Mouse (Mus musculus) midbrain, embryonic 10.5 days (tissue): Measurements from ENCODE around the gene Homer1. TPM values are rescaled to one million over a fixed set of nuclear protein-coding genes. Genes with fewer than 3 reads are reported as not detected.
A peak's percentile ranks its signal among the peaks of the same experiment; 100 is the strongest.

ENCODE experiments used
- DNase-seq: peaks from one replicate; pipeline ENCODE4 v3.0.0-alpha.2; 2017; ENCODE audit warnings: low spot score
- H3K27ac ChIP-seq: fragments of 300-500 bp; sonication (generic); replicated peaks from 2 replicates; pipeline ENCODE4 v1.5.1; 2016; ENCODE audit warnings: mild to moderate bottlenecking
- H3K27me3 ChIP-seq: fragments of 300-500 bp; sonication (generic); 2 replicates; pipeline ENCODE4 v1.6.1; 2016; ENCODE audit warnings: low read depth, mild to moderate bottlenecking; ENCODE audit not compliant: poor library complexity, severe bottlenecking
- H3K36me3 ChIP-seq: fragments of 300-500 bp; sonication (generic); 2 replicates; pipeline ENCODE4 v1.6.1; 2016; ENCODE audit warnings: mild to moderate bottlenecking, moderate library complexity
- H3K4me1 ChIP-seq: fragments of 300-500 bp; sonication (generic); 2 replicates; pipeline ENCODE4 v1.6.1; 2016
- H3K4me3 ChIP-seq: fragments of 300-500 bp; sonication (generic); 2 replicates; pipeline ENCODE4 v1.5.1; 2016; ENCODE audit warnings: mild to moderate bottlenecking, moderate library complexity
- H3K9me3 ChIP-seq: fragments of 300-500 bp; sonication (generic); replicated peaks from 2 replicates; pipeline ENCODE4 v1.6.1; 2016; ENCODE audit warnings: mild to moderate bottlenecking
- WGBS: fragments of 180-500 bp; shearing (Covaris S2); methylation state at CpG from one replicate; pipeline ENCODE4 v1.1.7; 2016; 5-methylcytosine and 5-hydroxymethylcytosine counted together
- polyA plus RNA-seq: library from polyadenylated mRNA; unstranded; fragments of >200 nt; fragmentation: Nextera tagmentation; extraction: Ambion mirVana; gene quantifications from 2 replicates; pipeline ENCODE4 v1.2.1, GENCODE M21; 2016

Gene Homer1
- polyA plus RNA-seq = 7.4 and 7.8 TPM in 2 replicates

DNA sequence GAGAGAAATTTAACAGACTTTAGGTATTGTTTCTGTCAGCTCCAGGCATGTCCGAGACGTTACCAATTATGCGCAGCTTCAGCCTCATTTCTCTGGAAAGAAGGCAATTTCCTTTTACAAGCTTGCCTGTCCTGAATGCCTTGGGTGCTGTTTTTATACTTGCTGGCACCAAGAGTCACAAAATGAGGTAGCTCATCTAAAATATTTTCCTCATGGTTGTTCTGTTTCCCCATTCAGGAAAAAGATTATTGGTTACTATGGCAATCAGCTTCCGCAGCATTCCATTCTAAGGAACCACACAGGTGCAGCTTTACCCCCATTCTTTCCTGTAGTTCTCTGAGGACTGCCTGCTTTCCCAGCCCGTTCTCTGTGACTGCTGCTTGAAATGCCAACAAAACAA is at the start of gene Homer1:
Gene Homer1 (plus strand): TSS at position 320 of the 400 bp plus-strand sequence.
- peaks cover 9% of the 10 kb centered on the region for H3K4me1 ChIP-seq
- H3K27ac ChIP-seq = no peak within 1 kb of the TSS
- H3K27me3 ChIP-seq = no peaks in the 10 kb centered on the region
- H3K4me3 ChIP-seq = no peak within 1 kb of the TSS
- no peaks in the 10 kb centered on the region for H3K9me3 ChIP-seq
- WGBS = 91% methylated on average over 5 of the region's 5 CpGs
- no peak for DNase-seq
- no peaks in the 10 kb centered on the region for H3K36me3 ChIP-seq

GRCm38 (mm10) chr13:93251732-93252131 is 47.7 kb upstream of the Homer1 start:
- Histone ChIP-seq H3K36me3 (no peaks in the 10 kb centered on the region), H3K4me3 (no peak overlapping the region), H3K27ac (no peak overlapping the region), H3K9me3 (no peaks in the 10 kb centered on the region), H3K4me1 (no peaks in the 10 kb centered on the region), H3K27me3 (no peaks in the 10 kb centered on the region)
- 85% methylated on average over 6 of the region's 6 CpGs for WGBS
- DNase-seq = no peak

- Histone ChIP-seq H3K36me3 (no peaks in the 10 kb centered on the region), H3K27me3 (no peaks in the 10 kb centered on the region), H3K9me3 (no peaks in the 10 kb centered on the region), H3K4me3 (no peak overlapping the region), H3K4me1 (no peaks in the 10 kb centered on the region), H3K27ac (no peak overlapping the region)
- DNase-seq = no peak
- 89% methylated on average over 10 of the region's 10 CpGs for WGBS
These were observed 47.3 kb upstream of the Homer1 start for GRCm38 (mm10) chr13:93252175-93252574.

DNA sequence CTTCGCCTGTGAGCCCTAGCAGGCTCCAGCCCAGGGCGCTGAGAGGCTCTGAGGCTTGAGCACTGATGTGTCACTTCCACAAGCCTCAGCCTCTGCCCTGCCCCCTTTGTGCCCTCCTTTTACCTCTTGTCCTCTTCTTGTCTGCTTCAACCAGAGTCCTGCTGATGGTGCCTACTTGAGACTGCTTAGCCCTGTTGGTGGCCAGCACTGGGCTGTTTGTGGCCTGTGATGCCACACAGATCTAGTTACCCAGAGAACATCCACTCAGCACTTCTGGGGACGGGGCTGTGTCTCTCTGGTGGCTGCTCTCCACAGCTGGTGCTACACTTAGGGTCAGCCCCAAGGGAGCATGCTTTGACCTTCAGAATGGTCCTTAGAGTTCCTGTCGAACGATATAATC is 46.5 kb upstream of the Homer1 start:
- Histone ChIP-seq H3K27me3 (no peaks in the 10 kb centered on the region), H3K36me3 (no peaks in the 10 kb centered on the region), H3K27ac (no peak overlapping the region), H3K4me3 (no peak overlapping the region), H3K4me1 (no peaks in the 10 kb centered on the region), H3K9me3 (no peaks in the 10 kb centered on the region)
- 83% methylated on average over 5 of the region's 5 CpGs for WGBS
- no peak for DNase-seq

DNA sequence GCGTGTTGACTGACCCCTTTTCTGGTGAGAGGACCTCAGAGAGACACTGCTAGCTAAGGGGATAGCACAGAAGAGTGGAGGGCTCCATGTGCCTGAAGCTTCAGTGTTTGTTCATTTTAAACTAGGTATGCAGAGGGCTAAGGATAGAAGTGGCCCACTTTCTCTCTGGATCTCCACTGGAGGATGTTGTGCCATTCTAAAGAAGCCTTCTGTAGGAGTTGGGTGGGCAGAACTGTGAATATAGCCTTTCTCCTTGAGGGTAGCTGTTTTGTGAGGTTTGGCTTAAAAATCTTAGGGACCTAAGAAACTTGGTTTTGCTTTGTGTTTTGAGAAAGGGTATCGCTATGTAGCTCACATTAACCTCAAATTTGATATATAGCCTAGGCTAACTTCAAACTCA is 32.3 kb upstream of the Homer1 start:
- 87% methylated on average over 2 of the region's 2 CpGs for WGBS
- Histone ChIP-seq H3K27me3 (no peaks in the 10 kb centered on the region), H3K27ac (no peak overlapping the region), H3K36me3 (no peaks in the 10 kb centered on the region), H3K4me3 (no peak overlapping the region), H3K4me1 (no peaks in the 10 kb centered on the region), H3K9me3 (peaks cover 4% of the 10 kb centered on the region; the same call in 1 of the 2 replicates)
- no peak for DNase-seq

DNA sequence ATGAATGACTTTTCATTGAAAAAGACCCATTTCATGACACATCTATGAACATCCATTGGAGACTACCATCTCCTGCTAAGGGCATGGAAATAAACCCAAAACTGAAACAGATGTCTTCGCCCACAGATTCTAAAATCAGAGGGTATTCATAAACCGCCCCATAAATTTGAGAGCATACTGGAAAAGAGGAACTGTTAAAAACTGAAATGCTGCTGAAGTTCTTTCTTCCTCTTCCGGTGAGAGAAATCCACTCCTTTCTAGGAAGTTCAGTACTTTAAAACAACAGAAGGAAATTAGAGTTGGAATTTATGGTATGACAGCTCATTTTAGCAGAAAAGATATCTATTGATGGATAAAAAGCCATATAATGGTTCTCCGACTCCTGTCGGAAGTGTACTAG is 1.1 kb downstream of the Homer1 start:
- DNase-seq = no peak
- Histone ChIP-seq H3K9me3 (no peaks in the 10 kb centered on the region), H3K36me3 (no peaks in the 10 kb centered on the region), H3K27me3 (no peaks in the 10 kb centered on the region), H3K27ac (no peak overlapping the region), H3K4me1 (peaks cover 18% of the 10 kb centered on the region), H3K4me3 (no peak overlapping the region)
- 87% methylated on average over 5 of the region's 5 CpGs for WGBS

- H3K27ac ChIP-seq = no peak overlapping the region
- peaks cover 23% of the 10 kb centered on the region for H3K4me1 ChIP-seq
- H3K9me3 ChIP-seq = no peaks in the 10 kb centered on the region
- 88% methylated on average over 2 of the region's 2 CpGs for WGBS
- no peak overlapping the region for H3K4me3 ChIP-seq
- no peak for DNase-seq
- no peaks in the 10 kb centered on the region for H3K27me3 ChIP-seq
- no peaks in the 10 kb centered on the region for H3K36me3 ChIP-seq
These were observed 1.6 kb downstream of the Homer1 start for GRCm38 (mm10) chr13:93301060-93301459.

- Histone ChIP-seq H3K9me3 (no peaks in the 10 kb centered on the region), H3K27ac (peak overlapping the region; percentile 95), H3K4me1 (peaks cover 42% of the 10 kb centered on the region), H3K36me3 (no peaks in the 10 kb centered on the region), H3K4me3 (peak overlapping the region; percentile 80), H3K27me3 (no peaks in the 10 kb centered on the region)
- 15% methylated on average over 19 of the region's 19 CpGs for WGBS
- no peak for DNase-seq
These were observed 3.6 kb downstream of the Homer1 start for GRCm38 (mm10) chr13:93302846-93303562.

DNA sequence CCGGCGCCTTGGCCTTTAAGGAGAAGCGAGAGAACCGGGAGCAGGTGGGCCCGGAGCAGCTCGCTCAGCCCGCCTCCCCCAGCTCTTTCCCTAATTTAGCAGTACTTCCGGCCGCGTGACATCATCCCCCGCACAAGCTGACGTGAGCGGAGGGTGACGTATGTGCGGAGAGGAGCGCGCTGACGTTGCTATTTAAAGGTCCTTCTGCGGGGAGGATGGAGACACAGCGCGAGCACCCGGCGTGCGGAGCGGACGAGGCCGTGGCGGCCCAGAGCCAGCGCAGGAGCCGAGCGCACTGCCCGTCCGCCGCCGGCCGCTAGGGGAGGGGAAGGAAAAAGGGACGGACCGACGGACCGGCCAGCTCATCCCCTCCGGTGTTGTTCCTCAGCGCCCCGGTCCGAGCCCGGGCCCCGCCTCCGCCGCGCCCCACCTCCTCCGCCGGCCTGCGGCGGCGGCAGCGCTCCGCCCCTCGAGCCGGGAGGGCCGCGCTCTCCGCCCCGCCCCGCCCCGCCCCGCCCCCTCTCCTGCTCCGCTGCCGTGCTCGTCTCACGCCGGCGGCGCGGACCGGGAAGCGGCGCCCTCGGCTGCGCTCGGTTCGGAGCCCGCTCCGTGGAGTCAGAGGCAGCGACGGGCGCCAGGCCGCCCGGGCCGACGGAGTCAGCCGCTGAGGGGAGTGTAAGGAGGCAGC is 4.3 kb downstream of the Homer1 start:
- Histone ChIP-seq H3K9me3 (no peaks in the 10 kb centered on the region), H3K4me1 (peaks cover 49% of the 10 kb centered on the region), H3K36me3 (no peaks in the 10 kb centered on the region), H3K4me3 (peak overlapping the region; percentile 80), H3K27ac (peak overlapping the region; percentile 95), H3K27me3 (no peaks in the 10 kb centered on the region)
- WGBS = under 1% methylated on average over 88 of the region's 90 CpGs
- DNase-seq = peak; percentile 95

- WGBS = under 1% methylated on average over 64 of the region's 64 CpGs
- Histone ChIP-seq H3K36me3 (no peaks in the 10 kb centered on the region), H3K4me1 (peaks cover 55% of the 10 kb centered on the region), H3K27me3 (no peaks in the 10 kb centered on the region), H3K27ac (peak overlapping the region; percentile 95), H3K9me3 (no peaks in the 10 kb centered on the region), H3K4me3 (peak overlapping the region; percentile 80)
- DNase-seq = no peak
These were observed 5.0 kb downstream of the Homer1 start for GRCm38 (mm10) chr13:93304251-93305001.

DNA sequence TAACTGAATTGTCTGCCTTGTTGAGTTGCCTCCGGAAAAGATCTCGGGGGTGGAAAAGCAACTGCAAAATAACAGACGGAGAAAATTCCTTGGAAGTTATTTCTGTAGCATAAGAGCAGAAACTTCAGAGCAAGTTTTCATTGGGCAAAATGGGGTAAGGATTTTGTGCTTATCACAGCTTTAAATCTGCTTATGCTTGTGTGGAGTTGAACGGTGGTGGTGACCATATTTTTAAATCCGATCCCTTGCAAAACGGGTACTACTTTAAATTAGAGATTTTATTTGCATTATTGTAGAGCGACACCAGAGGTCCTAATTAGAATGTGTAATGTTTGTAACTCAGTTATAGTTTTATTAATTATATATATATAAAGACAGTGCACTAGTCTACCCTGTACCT is 5.7 kb downstream of the Homer1 start:
- Histone ChIP-seq H3K4me1 (peaks cover 55% of the 10 kb centered on the region), H3K27me3 (no peaks in the 10 kb centered on the region), H3K4me3 (peak overlapping the region; percentile 80), H3K27ac (no peak overlapping the region; the same call in 1 of the 2 replicates), H3K36me3 (no peaks in the 10 kb centered on the region), H3K9me3 (no peaks in the 10 kb centered on the region)
- WGBS = 22% methylated on average over 7 of the region's 7 CpGs
- no peak for DNase-seq

GRCm38 (mm10) chr13:93305636-93306035 is 6.2 kb downstream of the Homer1 start:
- H3K27me3 ChIP-seq = no peaks in the 10 kb centered on the region
- H3K4me1 ChIP-seq = peaks cover 55% of the 10 kb centered on the region
- peak; percentile 16 for DNase-seq
- H3K9me3 ChIP-seq = no peaks in the 10 kb centered on the region
- H3K4me3 ChIP-seq = peak overlapping the region; percentile 80
- 25% methylated on average over 7 of the region's 7 CpGs for WGBS
- H3K27ac ChIP-seq = no peak overlapping the region
- H3K36me3 ChIP-seq = no peaks in the 10 kb centered on the region

DNA sequence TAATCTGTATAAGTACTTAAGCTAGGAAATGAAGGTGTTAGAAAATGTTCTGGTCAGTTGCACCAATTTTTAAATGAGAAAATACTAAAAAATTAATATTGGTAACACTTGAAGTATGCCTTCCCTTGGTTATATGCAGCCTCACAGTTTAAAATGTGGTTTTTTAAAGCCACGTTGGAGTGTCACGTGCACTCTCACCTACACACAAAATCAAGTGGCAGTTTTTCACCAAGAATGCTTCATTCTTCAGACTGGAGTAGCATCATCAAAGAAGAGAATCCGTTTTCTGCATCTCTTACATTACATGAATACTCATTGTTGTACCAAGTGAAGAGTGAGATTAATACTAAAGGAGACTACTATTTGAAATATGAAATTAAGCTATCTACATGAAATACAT is 7.1 kb downstream of the Homer1 start:
- DNase-seq = no peak
- H3K4me3 ChIP-seq = peak overlapping the region; percentile 80
- WGBS = 79% methylated on average over 3 of the region's 3 CpGs

More for the DNA sequence above, 7.1 kb downstream of the Homer1 start:
- no peak overlapping the region for H3K27ac ChIP-seq
- H3K4me1 ChIP-seq = peaks cover 55% of the 10 kb centered on the region
- H3K9me3 ChIP-seq = no peaks in the 10 kb centered on the region
- H3K27me3 ChIP-seq = no peaks in the 10 kb centered on the region
- no peaks in the 10 kb centered on the region for H3K36me3 ChIP-seq
